Mouse (Mus musculus) thymus, adult 2 months (tissue): ENCODE measurements around the gene Mfap3. TPM values are rescaled to one million over a fixed set of nuclear protein-coding genes. Genes with fewer than 3 reads are reported as not detected.
A peak's percentile ranks its signal among the peaks of the same experiment; 100 is the strongest.

Experiments
- DNase-seq: peaks from one replicate; pipeline ENCODE4 v3.0.0; 2021
- H3K27ac ChIP-seq: fragments of 200-500 bp; 2 replicates; pipeline ENCODE4 v1.5.1; 2012; ENCODE audit warnings: low read length, control low read depth; ENCODE audit not compliant: control insufficient read depth, insufficient read depth
- H3K27me3 ChIP-seq: fragments of 200-500 bp; 2 replicates; pipeline ENCODE4 v1.6.1; 2012; ENCODE audit warnings: mild to moderate bottlenecking, low read length, moderate library complexity, mixed read lengths; ENCODE audit not compliant: control insufficient read depth, insufficient read depth
- H3K36me3 ChIP-seq: fragments of 200-500 bp; 2 replicates; pipeline ENCODE4 v1.6.1; 2012; ENCODE audit warnings: mild to moderate bottlenecking, low read length, moderate library complexity; ENCODE audit not compliant: control insufficient read depth, insufficient read depth
- H3K4me1 ChIP-seq: fragments of 200-500 bp; replicated peaks from 2 replicates; pipeline ENCODE4 v1.6.1; 2012; ENCODE audit warnings: low read length; ENCODE audit not compliant: control insufficient read depth, insufficient read depth
- H3K4me3 ChIP-seq: fragments of 200-500 bp; 2 replicates; pipeline ENCODE4 v1.5.1; 2012; ENCODE audit warnings: mild to moderate bottlenecking, low read length, control low read depth, moderate library complexity; ENCODE audit not compliant: control insufficient read depth, insufficient read depth
- CTCF ChIP-seq: fragments of 200-500 bp; IDR thresholded peaks from 2 replicates; pipeline ENCODE4 v1.5.1; 2012; ENCODE audit warnings: mild to moderate bottlenecking, control low read depth, low read length, moderate library complexity, borderline replicate concordance; ENCODE audit not compliant: control insufficient read depth, poor library complexity, insufficient read depth; ENCODE audit errors: extremely low read depth
- POLR2A ChIP-seq: fragments of 200-500 bp; IDR thresholded peaks from 2 replicates; pipeline ENCODE4 v1.6.1; 2012; ENCODE audit warnings: mild to moderate bottlenecking, low read length, control low read depth, moderate library complexity; ENCODE audit not compliant: control insufficient read depth, poor library complexity, insufficient read depth; ENCODE audit errors: extremely low read depth
- WGBS: fragments of 180-500 bp; shearing (Covaris S2); methylation state at CpG from one replicate; pipeline ENCODE4 v1.1.7; 2018; 5-methylcytosine and 5-hydroxymethylcytosine counted together
- polyA plus RNA-seq: library from polyadenylated mRNA; depleted of rRNA; stranded (reverse); fragments of >200 nt; gene quantifications from 2 replicates; pipeline ENCODE4 v1.2.3, GENCODE M21; 2012

The Mfap3 gene
- polyA plus RNA-seq, 1 experiment: 20.6 TPM

DNA sequence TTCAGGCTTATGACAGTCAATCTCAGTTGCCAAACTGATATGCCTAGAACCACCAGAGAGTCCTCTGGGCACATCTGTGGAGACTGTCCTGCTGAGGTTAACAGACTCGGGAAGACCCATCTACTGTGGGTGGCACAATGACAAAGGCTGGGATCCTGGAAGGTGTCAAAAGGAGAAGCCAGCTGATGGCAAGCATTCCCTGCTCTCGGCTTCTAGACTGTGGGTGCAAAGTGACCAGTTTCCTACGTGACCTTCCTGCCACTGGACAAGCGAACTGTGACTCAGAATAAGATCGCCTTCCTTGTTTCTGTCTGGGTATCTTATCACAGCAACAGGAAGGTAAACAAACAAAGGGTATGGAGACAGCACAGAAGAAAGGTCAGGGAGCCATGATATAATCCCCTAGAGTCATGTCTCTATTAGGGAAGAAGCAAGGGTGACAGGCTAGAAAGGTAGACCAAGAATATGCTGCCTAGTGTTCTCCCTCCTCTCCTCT lies 1.5 kb upstream of the Mfap3 start:
- H3K27ac ChIP-seq: no peak overlapping the region
- no peak for DNase-seq
- peaks cover 20% of the 10 kb centered on the region for H3K36me3 ChIP-seq
- no peaks in the 10 kb centered on the region for H3K27me3 ChIP-seq
- 95% methylated on average over 5 of the region's 5 CpGs for WGBS
- TF ChIP-seq CTCF: no peak
- no peak for TF ChIP-seq POLR2A
- H3K4me3 ChIP-seq: no peak overlapping the region
- no peaks in the 10 kb centered on the region for H3K4me1 ChIP-seq

DNA sequence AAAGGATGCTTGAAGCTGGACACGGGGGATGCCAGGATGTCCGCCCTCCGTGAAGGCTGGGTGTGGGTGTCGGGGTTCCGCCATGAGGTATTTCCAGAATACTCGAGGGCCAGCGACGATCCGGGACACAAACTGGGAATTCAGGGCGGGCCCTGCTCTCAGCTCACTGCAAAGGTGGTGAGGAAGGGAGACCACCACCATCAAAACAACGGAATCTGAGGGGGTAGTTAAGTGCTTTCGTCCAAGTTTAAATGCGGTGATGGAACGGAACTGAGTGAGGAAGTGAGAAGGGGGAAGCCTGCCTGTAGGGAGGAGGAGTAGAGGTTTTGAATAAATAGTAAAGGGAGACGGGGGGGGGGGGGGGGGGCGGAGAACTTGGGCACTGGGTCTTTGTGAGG lies 286 bp downstream of the Mfap3 start:
- H3K27me3 ChIP-seq: no peaks in the 10 kb centered on the region
- peaks cover 2% of the 10 kb centered on the region; the same call in 1 of the 2 replicates for H3K36me3 ChIP-seq
- no peak overlapping the region for H3K27ac ChIP-seq
- under 1% methylated on average over 16 of the region's 16 CpGs for WGBS
- H3K4me1 ChIP-seq: no peaks in the 10 kb centered on the region
- peak overlapping the region; percentile 96 for H3K4me3 ChIP-seq
- DNase-seq: no peak
- TF ChIP-seq CTCF (peak; percentile 1; the same call in 1 of the 2 replicates), POLR2A (no peak)

DNA sequence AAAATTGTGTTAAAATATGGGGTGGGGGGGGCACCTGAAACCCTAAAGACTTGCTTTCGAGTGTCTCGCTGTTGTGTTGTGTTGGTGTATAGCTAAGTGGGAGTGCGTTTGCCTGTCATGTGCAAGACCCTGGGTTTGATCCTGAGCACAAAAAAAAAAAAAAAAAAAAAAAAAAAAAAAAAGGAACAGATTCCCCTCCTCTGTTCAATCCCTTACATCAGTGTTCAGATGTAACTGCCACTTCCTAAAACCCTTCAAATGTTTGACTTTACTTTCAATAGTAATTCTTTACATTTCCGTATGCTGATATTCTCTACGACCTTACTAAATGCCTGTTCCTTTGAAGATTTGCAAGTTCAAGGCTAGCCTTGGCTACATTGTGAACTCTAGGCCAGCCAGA lies 840 bp downstream of the Mfap3 start:
- Histone ChIP-seq H3K27me3 (no peaks in the 10 kb centered on the region), H3K4me1 (no peaks in the 10 kb centered on the region), H3K36me3 (no peaks in the 10 kb centered on the region; the same call in 1 of the 2 replicates), H3K27ac (no peak overlapping the region), H3K4me3 (no peak overlapping the region)
- 59% methylated on average over 5 of the region's 5 CpGs for WGBS
- TF ChIP-seq POLR2A (no peak), CTCF (no peak)
- no peak for DNase-seq

DNA sequence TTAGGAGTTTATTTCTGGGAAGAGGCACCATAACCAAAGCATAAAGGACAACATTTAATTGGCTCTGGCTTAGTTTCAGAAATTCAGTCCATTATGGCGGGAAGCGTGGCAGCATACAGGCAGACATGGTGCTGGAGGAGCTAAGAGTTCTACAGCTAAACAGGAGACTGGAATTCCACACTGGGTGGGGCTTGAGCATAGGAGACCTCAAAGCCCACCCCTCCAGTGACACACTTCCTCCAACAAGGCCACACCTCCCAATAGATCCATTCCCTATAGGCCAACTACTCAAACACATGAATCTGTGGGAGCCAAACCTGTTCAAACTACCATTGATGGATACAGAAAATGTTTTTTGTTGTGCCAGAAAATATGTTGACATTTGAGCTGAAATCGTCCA lies 2.7 kb downstream of the Mfap3 start:
- WGBS: 96% methylated on average over 3 of the region's 3 CpGs
- TF ChIP-seq POLR2A (no peak), CTCF (no peak)

DNA sequence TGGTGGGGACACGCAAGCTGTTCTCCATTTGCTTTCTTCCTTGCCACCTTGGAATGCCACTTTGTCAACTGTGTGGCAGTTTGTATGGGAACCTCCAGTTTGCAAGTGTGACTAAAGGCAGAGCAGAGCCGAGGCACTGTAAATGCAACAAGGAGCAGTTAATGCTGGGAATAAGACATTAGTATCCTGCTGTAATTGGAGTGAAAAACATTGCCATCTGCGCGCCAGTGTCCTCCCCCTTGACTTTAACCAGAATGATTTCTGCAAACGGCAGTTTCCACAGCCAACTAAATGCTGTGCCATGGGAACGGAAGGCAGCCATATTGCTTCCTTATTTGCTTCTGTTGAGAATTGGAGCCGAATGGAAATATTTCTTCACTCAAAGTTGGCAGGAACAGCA lies 3.6 kb downstream of the Mfap3 start:
- no peak overlapping the region for H3K4me3 ChIP-seq
- no peak for TF ChIP-seq POLR2A
- TF ChIP-seq CTCF: no peak
- 92% methylated on average over 7 of the region's 7 CpGs for WGBS
- H3K27me3 ChIP-seq: no peaks in the 10 kb centered on the region
- H3K27ac ChIP-seq: no peak overlapping the region
- no peak for DNase-seq
- no peaks in the 10 kb centered on the region; the same call in 1 of the 2 replicates for H3K36me3 ChIP-seq
- no peaks in the 10 kb centered on the region for H3K4me1 ChIP-seq

More for the DNA sequence above, 2.7 kb downstream of the Mfap3 start:
- H3K27ac ChIP-seq: no peak overlapping the region
- no peaks in the 10 kb centered on the region; the same call in 1 of the 2 replicates for H3K36me3 ChIP-seq
- no peak overlapping the region for H3K4me3 ChIP-seq
- no peaks in the 10 kb centered on the region for H3K27me3 ChIP-seq
- H3K4me1 ChIP-seq: no peaks in the 10 kb centered on the region
- no peak for DNase-seq

DNA sequence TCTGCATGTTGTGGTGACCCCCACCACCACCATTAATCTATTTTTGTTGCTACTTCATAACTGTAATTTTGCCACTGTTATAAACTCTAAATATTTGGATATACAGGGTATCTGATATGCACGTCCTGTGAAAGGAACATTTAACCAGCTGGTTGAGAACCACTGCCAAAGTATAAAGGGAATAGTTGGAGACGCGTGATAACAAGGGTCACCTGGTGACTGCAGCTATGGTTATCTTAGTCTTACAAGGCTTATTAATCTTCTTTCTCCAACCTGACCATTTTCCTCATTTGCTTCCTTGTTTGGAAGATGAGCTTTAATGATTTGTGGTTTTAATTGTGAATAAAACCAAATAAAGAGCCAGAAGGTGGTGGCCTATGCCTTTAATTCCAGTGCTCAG lies 5.0 kb downstream of the Mfap3 start:
- no peak overlapping the region for H3K27ac ChIP-seq
- TF ChIP-seq CTCF: no peak
- no peak for TF ChIP-seq POLR2A
- no peaks in the 10 kb centered on the region for H3K27me3 ChIP-seq
- no peak for DNase-seq
- no peak overlapping the region for H3K4me3 ChIP-seq
- no peaks in the 10 kb centered on the region for H3K4me1 ChIP-seq
- H3K36me3 ChIP-seq: peaks cover 5% of the 10 kb centered on the region; the same call in 1 of the 2 replicates
- WGBS: 97% methylated on average over 3 of the region's 3 CpGs

DNA sequence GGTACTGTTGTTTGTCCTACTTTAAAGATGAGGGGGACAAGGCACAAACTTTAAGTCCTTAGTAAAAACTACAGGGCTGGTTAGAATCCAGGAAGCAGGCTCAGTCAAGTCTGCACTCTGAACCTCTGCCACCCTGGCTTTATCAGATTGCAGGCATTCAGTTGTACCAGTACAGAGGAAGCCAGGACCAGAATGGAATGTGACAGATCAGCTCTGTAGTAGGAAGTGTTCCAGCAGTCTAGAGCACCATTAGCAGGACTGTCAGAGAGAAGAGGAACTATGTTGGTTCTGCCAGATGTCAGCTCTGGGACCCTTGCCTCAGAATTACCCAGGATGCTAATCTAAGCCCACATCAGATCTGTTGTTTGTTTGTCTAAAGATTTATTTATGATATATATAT lies 6.1 kb downstream of the Mfap3 start:
- H3K4me3 ChIP-seq: no peak overlapping the region
- no peak for TF ChIP-seq CTCF
- TF ChIP-seq POLR2A: no peak
- no peaks in the 10 kb centered on the region for H3K4me1 ChIP-seq
- DNase-seq: no peak
- H3K27me3 ChIP-seq: no peaks in the 10 kb centered on the region
- H3K27ac ChIP-seq: no peak overlapping the region
- peaks cover 11% of the 10 kb centered on the region for H3K36me3 ChIP-seq
